Mouse (Mus musculus) spleen, postnatal 10 days (tissue): ENCODE data around the gene Adk.
"Not testable (repeated sequence)": the region's sequence is repeated elsewhere in the genome, so short reads cannot be mapped to it uniquely, and the experiment has no call there.

Experiments used
- DNase-seq, 2 experiments: peaks; one replicate each; pipeline ENCODE4 v3.0.0; 2021 to 2022; ENCODE audit warnings: low spot score in 2 of 2

The Adk gene

GRCm38 (mm10) chr14:21484199-21484598 is 431.8 kb downstream of the Adk start:
- DNase-seq = no peak

- no peak for DNase-seq
These were observed 432.3 kb downstream of the Adk start for GRCm38 (mm10) chr14:21484693-21485092.

- no peak for DNase-seq
These were observed 433.7 kb downstream of the Adk start for GRCm38 (mm10) chr14:21485961-21486520.

DNA sequence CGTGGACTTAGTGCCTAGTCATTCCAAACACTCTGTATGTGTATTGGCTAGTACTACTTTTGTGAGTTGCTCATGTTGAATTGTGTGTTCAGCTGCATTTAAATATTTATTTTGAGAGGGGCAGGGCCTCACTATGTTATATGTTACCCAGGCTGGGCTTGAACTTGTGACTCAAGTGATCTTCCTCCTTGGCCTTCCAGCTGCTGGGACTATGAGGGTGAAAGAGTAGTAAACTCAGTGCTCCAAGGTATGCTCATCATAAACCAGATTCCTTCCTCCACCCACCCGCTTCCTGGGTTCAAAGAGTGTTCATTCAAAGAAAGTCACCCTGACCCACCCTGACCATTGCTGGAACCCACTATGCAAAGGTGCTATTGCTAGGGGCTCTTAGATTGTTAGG is 434.8 kb downstream of the Adk start:
- DNase-seq = not testable (repeated sequence)

DNA sequence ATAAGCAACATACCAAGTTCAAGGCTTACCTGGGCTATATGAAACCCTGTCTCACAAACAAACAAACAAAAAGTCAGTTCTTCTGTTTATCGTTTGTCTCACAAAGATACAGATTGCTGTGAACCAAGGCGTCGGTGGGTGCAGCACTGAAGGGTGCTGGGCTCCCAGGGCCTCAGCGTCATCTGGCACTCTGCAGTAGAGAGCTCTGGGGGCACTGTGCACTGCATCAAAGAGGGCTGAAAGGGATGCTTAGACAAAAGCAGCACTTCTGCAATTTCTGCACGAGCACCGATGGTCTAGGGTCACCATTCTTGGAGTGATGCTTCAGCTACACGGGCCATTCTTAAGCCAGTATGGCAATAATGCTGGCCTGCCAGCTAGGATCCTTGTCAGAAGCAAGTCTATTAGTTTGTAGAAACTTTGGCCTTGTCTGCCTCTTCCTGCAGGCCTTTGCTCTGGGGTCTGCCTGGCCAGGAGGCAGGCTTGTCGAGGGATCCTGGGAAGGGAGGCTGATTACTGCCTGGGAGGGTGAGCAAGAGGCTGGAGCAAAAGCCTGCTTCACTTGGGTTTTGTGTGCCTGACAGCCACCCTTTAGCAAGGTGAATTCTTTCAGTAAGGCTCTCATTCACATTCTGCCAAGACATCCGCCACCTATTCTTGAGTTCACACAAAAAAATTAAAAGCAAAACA is 436.2 kb downstream of the Adk start:
- DNase-seq = not testable (repeated sequence)

GRCm38 (mm10) chr14:21489116-21489485 is 436.7 kb downstream of the Adk start:
- DNase-seq = no peak

DNA sequence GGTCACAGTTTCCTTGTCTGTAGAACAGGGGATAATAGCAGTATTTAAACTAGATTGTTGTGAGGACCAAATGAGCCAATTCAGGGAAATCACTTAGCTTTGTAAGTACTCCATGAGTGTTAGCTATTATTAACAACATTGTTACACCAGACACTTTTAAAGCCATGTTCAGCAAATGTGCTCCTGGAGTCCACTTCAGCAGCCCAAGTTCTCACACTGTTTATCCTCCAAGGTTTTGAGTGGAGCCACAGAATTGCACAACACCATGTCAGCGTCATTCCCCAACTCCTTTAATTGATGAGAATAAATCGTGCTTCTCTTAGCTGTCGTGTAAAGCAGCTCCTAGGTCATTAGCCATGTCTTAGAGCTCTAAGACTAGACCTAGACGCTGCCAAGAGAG is 437.8 kb downstream of the Adk start:
- no peak for DNase-seq
